Mouse (Mus musculus): ENCODE results near the gene Pqlc3.
A peak's percentile ranks its signal among the peaks of the same experiment; 100 is the strongest.

Gene Pqlc3

DNA sequence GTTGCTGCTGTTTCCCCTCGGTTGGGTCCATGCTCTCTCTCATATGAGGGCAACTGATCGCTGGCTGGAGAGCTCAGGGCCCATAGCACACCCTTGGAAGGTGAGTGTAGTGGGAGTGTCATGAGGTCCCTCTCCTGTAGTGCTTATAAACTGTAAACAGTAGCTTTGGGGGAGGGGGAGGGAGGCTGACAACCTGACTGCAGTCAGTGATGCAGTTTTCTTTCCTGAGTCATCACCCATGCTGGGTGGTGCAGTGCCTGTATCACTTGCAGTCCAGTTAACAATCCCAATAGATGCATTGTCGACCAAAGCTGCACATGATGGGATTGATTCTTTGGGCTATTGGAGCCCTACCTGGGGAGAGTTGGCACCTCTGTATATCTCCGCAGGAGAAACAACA is 1.0 kb upstream of the Pqlc3 start:
- no peak for DNase-seq

DNA sequence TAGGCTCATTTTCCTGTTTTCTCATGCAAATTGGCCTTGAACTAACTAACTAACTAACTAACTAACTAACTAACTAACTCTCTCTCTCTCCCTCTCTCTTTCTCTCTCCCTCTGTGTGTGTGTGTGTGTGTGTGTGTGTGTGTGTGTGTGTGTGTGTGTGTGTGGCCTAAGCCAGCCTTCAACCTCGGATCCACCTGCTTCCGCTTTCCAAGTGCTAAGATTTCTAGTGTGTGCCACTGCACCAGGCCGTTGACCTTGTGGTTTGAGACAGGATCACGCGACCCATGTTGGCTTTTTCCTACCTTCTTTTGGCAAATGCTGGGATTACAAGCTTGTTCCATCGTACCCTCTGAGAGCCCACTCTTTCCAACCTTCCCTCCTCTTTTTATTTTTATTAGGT is 420 bp upstream of the Pqlc3 start:
- DNase-seq, result peak in 1 of 2 experiments; percentile 29

DNA sequence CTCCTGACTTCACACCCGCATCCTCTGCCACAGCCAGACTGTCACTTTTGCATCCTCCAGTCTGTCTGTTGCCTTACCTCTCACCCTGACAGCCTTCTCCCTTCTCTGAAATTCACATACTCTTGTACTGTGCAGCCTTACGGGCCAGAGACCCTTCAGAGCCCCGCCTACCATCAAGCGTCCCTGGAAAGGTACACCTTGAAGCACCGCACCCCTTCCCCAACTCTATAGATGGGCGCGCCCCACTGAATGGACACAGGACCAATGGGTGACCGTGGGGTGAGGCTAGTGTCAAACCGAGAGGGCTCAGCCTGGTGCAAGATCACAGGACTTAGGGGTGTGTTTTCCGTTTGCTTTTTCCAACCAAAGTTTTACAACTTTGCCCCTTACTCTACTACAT is 1.1 kb downstream of the Pqlc3 start:
- DNase-seq, result peak in 1 of 2 experiments; percentile 35

DNA sequence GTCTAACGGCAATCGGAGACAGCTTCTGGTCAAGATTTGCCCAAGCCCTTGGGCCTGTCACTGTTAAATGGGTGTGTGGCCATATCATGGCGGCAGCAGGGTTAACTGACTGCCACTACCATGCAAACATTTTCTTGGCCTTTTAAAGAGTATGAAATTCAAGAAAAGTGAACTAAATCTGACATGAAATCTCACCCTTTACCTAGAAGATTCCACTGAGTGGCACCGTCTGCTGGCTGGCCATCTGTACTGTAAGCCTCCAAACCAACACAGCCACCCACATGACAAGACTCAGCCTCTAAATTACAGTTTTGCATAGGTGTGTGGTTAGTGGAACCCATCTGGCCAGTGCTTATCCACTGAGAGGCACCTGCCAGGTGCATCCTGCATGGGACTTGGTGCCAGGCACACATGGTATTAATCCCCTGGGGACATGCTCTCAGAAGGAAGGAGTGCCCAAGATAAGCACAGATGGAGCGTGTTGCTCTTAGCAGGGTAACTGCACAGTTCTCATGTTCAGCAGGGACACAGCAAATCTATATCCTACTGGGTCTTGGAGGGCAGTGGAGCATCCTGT is 3.2 kb downstream of the Pqlc3 start:
- no peak for DNase-seq

DNA sequence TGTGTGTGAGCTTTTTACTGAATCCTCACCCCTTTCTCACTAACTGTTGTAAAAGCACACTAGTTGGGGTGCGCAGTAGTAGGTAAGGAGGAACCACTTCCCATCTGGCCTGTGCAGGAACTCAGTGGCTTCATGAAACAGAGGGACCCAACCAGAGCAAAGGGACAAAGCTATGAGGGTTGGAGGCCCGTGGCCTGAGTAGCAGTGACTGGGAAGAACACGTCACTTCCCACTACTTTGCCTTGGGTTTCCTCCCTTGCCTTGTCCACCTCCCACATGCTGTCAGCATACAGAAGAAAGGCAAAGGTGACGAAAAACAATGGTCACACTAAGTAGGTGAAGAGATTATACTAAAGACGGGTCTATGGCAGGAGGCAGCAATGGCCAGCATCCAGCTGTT is 3.9 kb downstream of the Pqlc3 start:
- no peak for DNase-seq

DNA sequence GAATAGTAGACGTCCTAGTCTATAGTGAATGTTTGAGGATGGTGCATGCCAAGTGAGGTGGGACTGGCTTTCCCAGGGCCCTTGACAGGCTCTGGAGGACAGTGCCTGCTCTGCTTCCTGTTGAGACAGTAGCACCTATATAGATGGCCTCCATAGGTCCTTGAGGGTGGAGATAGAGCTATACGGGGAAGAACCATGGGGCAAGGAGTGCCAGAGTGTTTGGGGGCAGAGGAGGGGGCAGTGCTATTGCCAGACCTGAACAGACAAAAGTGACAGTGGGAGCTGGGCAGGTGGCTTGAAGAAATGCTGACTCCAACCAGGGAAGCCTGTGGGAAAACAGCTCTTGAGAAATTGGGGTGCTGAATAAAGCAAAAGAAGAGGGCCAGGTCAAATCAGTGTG is 5.9 kb downstream of the Pqlc3 start:
- no peak for DNase-seq

DNA sequence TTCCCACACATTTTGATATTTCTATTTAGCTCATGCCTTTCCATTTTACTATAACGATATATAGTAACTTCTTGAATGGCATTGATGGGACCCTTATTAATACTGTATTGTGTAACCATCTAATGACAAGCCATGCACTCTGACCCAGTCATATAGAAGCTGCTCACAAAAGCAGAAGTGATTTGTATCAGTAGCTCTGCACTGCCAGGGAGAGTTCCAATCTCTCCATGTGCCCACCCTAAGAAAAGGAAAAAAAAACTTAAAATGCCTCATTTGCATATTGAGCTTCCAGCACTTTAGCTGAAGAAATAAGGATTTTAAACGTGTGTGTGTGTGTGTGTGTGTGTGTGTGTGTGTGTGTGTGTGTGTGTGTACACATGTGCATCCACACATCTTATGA is 7.9 kb downstream of the Pqlc3 start:
- no peak for DNase-seq

DNA sequence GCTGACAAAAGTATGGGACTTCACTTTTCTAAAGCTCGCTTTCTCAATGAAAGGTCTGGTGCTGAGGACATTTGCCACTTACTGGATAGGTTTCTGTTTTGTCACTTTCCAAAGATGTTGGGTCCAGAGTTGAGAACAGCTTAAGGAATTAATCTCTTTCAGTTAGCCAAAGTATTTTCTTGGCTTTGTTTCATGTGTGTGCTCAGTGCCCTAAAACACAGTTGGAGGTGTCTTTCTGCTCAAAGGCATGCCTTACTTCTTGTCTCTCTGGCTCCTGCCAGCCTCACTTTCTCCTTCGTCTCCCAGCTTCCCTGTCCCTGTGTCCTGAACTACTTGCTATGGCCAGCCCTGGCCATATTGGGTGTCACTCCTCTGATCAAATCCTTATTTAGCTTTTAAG is 8.8 kb downstream of the Pqlc3 start:
- DNase-seq, result no peak

DNA sequence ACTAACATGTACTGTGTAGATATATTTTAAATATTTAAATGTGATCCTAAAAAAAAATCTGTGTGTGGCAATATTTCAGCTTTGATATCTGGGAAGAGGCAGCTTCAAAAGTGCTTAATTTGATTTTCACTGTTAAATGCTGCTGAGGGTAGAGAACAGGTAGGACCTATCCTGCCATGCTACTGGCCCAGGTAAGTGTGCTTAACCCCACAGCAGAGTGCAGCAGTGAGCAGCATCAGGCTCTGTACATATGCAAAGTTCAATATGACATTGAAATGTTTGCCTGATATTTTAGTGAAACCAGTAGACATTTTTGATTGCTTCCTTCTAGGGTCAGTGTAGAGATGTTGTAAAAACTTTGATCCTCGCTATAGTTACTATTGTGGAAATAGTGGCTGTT is 14.4 kb downstream of the Pqlc3 start:
- no peak for DNase-seq

DNA sequence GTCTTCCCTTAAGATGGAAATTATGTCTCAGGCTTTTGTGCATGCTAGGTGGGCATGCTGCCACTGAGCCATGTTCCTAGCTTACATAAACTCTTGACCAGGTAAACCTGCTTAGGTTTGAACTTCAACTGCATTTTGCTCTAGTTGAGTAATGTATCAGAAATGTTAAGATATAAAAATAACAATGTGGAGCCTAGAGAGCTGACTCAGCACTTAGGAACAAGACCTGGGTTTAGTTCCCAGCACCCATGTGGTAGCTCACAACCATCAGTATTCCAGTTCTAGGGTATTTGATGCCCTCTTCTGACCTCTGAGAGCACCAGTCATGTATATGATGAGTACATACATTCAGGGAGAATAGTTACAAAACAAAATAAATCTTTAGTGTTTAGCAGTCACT is 23.1 kb downstream of the Pqlc3 start:
- no peak for DNase-seq

DNA sequence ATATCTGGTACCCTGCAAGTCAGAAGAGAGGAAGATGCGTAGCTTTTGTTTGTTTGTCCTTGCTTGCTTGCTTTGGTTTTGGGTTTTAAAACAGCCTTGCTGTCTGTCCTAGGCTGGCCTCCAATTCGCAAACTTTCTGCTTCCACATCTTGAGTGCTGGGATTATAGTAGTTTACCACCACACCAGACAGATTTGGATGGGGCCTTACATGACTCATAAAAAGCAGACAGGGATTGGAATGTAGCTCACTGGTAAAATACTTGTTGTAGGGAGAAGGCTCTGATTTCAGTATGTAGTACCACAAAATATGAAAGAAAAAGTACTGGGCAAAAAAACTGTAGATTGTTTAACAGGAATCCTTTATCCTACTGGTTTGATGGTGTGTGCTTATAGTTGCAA is 33.4 kb downstream of the Pqlc3 start:
- DNase-seq, result no peak

DNA sequence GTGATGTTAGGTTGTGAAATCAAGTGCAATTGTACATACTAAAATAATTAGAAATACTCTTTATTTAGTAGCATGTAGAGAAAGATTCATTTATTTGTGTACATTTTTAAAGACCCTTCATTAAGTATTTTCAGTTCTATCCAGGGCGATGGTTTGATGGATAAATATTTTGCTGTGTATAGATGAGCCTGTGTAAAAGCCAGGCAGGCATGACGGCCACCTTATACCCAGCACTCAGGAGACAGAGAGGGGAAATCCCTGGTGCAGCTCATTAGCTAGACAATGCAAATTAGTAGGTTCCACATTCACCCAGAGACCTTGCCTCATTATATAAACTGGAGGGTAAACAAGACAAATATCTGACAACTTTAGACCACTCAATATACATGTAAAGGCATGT is 36.9 kb downstream of the Pqlc3 start:
- no peak for DNase-seq

DNA sequence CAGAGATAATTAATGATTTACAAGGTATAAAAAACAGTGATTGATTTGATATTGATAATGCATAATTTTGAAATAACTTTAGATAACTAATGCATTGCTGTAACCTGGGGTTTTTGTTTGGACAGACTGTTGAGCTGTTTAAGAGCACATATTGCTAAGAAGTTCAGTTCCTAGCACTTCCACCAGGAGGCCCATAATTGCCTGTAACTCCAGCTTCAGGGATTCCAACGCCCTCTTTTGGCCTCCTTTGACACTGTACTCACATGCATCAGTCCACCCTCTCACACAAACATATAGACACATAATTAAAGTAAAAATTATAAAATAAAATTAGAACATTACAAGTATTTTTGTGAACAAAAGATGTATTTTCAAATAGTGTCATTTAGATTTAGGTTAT is 41.4 kb downstream of the Pqlc3 start:
- peak in 1 of 2 experiments; percentile 26 for DNase-seq

DNA sequence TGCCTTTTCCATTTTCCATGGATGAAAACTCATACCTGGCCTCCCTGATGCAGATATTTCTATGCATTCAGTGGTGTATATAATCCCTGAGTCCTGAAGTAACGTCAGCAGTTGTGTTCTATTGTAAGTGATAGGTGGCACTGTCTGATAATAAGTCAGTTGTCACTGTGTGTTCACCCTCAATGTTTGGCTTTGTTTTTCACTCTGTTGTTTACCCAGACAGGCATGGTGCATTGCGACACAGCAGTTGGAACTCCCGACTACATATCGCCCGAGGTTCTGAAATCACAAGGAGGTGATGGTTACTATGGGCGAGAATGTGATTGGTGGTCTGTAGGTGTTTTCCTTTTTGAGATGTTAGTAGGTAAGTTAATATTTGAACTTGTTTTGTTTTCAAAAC is 52.0 kb downstream of the Pqlc3 start:
- no peak for DNase-seq

DNA sequence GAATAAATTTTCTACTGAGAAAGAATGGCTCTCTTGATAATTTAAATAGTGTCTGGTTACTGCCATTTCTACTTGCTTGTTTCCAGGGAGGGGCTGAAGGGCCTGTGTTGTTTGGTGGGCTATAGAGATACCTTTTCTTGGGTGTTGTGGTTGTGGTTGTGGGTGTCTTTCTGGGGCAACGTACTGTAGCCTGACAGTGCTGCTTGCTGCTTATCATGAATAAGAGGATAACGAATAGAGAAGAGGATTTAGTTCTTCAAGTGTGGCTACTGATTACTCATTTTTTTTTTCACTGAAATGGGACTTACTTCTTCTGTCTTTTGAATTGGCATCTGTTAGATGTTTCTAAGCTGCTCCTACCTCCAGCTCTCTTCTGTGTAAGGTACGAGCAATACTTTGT is 58.2 kb downstream of the Pqlc3 start:
- no peak for DNase-seq
